Mouse (Mus musculus): ENCODE results near the gene Incenp.

GRCm38 (mm10) chr19:9913784-9914183 is 14.4 kb upstream of the Incenp start:
- TF ChIP-seq POLR2A (IDR thresholded peaks at IDR 0.05; ENCODE audit: borderline replicate concordance, insufficient read depth, low read length) (no peak), CTCF (IDR thresholded peaks at IDR 0.05; ENCODE audit: borderline replicate concordance, insufficient read depth, low read depth, low read length) (no peak)
